Mouse (Mus musculus) heart, postnatal 36 days (tissue): ENCODE measurements around the gene Anxa3. TPM values are rescaled to one million over a fixed set of nuclear protein-coding genes. Genes with fewer than 3 reads are reported as not detected.

ENCODE experiments used
- total RNA-seq, 2 experiments: library from RNA; stranded (reverse); gene quantifications; 2 replicates each; pipeline ENCODE4 v1.2.3; 2021

Anxa3 gene
- total RNA-seq, 2 experiments from 2014 or later = 28.9 to 29.3 TPM

Other genes starting within 250 kb of the Anxa3 start
- 1 to 10 TPM; 8.9 to 9.1 TPM for gene Bmp2k, start 204.3 kb downstream of the Anxa3 start, total RNA-seq